Mouse (Mus musculus): Measurements from ENCODE around the gene Trat1. TPM values are rescaled to one million over a fixed set of nuclear protein-coding genes. Genes with fewer than 3 reads are reported as not detected.

The Trat1 gene
- total RNA-seq, 2 experiments from 2014 or later, result 0.17 to 0.23 TPM

GRCm38 (mm10) chr16:48719679-48720078 lies 52.1 kb downstream of the Trat1 start:
- no peak for DNase-seq

- DNase-seq, result no peak
Observed at GRCm38 (mm10) chr16:48716343-48716742, 55.5 kb downstream of the Trat1 start.

GRCm38 (mm10) chr16:48701896-48702295 lies 69.9 kb downstream of the Trat1 start:
- DNase-seq, result no peak

Other genes starting within 250 kb of the Trat1 start
- not detected for gene Retnlb, start 44.8 kb upstream of the Trat1 start, total RNA-seq (2021)
- gene Retnla, start 70.5 kb upstream of the Trat1 start, total RNA-seq (2021), result not detected
- not detected for gene Retnlg, start 100.6 kb upstream of the Trat1 start, total RNA-seq (2021)
- 10 to 100 TPM; 89.9 to 90.2 TPM for gene Dzip3, start 222.1 kb upstream of the Trat1 start, total RNA-seq (2021)
- 1 to 10 TPM in 1 of 2 experiments, under 1 TPM in 1; 0.97 to 1.8 TPM for gene Cip2a, start 222.2 kb upstream of the Trat1 start, total RNA-seq (2021)